Mouse (Mus musculus) forebrain, postnatal 0 days (tissue): ENCODE measurements around the gene Actrt2. TPM values are rescaled to one million over a fixed set of nuclear protein-coding genes. Genes with fewer than 3 reads are reported as not detected.

ENCODE experiments used
- ATAC-seq: fragments of 200-750 bp; cut with Nextera tagmentation; 2 replicates; pipeline ENCODE4 v1.8.0; 2017; ENCODE audit warnings: mild to moderate bottlenecking, moderate library complexity
- DNase-seq: peaks from one replicate; pipeline ENCODE4 v3.0.0-alpha.2; 2015
- H3K27ac ChIP-seq: fragments of 300-500 bp; sonication (generic); 2 replicates; pipeline ENCODE4 v1.5.1; 2014; ENCODE audit warnings: low read depth, mild to moderate bottlenecking, antibody characterized with exemption, low read length, moderate library complexity, mixed read lengths
- H3K27me3 ChIP-seq: fragments of 300-500 bp; sonication (generic); 2 replicates; pipeline ENCODE4 v1.6.1; 2014; ENCODE audit warnings: mild to moderate bottlenecking, low read length, mixed read lengths; ENCODE audit not compliant: insufficient read depth
- H3K36me3 ChIP-seq: fragments of 300-500 bp; sonication (generic); 2 replicates; pipeline ENCODE4 v1.6.1; 2014; ENCODE audit warnings: mild to moderate bottlenecking, moderate library complexity; ENCODE audit not compliant: insufficient read depth
- H3K4me1 ChIP-seq: fragments of 300-500 bp; sonication (generic); 2 replicates; pipeline ENCODE4 v1.6.1; 2014; ENCODE audit warnings: antibody characterized with exemption; ENCODE audit not compliant: insufficient read depth
- H3K4me2 ChIP-seq: fragments of 300-500 bp; sonication (generic); 2 replicates; pipeline ENCODE4 v1.6.1; 2014; ENCODE audit warnings: low read depth, mild to moderate bottlenecking, moderate library complexity
- H3K4me3 ChIP-seq: fragments of 300-500 bp; sonication (generic); 2 replicates; pipeline ENCODE4 v1.5.1; 2014; ENCODE audit warnings: low read depth, low read length, mixed read lengths
- H3K9ac ChIP-seq: fragments of 300-500 bp; sonication (generic); 2 replicates; pipeline ENCODE4 v1.6.1; 2014; ENCODE audit warnings: mild to moderate bottlenecking
- H3K9me3 ChIP-seq: fragments of 300-500 bp; sonication (generic); 2 replicates; pipeline ENCODE4 v1.6.1; 2016; ENCODE audit warnings: low read length
- CTCF ChIP-seq: sonication (generic); IDR thresholded peaks from 2 replicates; pipeline ENCODE4 v1.5.1; 2016; ENCODE audit warnings: antibody characterized with exemption, control low read depth, low read depth
- WGBS: fragments of 180-500 bp; shearing (Covaris S2); extraction: QIAGEN DNeasy Blood & Tissue Kit; methylation state at CpG from one replicate; pipeline ENCODE4 v1.1.7; 2014; 5-methylcytosine and 5-hydroxymethylcytosine counted together
- polyA plus RNA-seq: library from polyadenylated mRNA; unstranded; fragments of >200 nt; fragmentation: Nextera tagmentation; extraction: Ambion mirVana; gene quantifications from 2 replicates; pipeline ENCODE4 v1.2.1, GENCODE M21; 2015
- total RNA-seq: library from RNA; depleted of rRNA; stranded (reverse); fragments of >200 nt; gene quantifications from 2 replicates; pipeline ENCODE4 v1.2.3, GENCODE M21; 2014

The Actrt2 gene
- total and polyA plus RNA-seq, 2 experiments from 2014 or later, result not detected

DNA sequence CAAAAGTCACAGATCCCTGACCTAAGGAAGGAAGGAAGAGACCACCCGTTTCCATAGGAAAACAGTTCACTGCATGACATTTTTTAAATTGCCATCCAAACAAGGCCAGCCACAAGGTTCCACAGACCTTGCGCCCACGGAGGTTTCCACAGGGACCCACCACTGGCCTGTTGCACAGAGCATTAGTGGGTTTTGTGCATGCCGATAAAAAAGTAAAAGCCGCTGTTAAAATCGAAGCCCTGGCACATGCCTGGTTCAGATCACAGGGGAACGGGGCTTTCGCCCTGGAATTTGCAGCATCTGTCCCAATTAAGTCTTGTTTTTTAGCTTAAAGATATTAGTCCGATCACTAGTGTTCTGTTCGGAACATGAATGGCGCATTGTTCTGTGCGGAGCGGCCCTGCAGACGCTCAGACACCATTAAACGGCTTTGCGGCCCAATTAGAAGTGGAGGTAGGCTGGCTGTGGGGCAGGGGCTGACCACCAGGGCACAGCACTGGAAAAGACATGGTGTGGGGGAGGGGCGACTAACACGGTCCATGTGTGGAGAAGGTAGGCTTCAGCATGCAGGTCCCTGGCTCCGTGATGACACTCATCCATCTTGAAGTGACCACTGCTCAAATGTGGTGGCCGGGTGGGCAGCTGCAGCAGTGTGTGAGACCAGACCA, 25.8 kb upstream of the Actrt2 start:
- H3K4me3 ChIP-seq, result no peak overlapping the region
- no peak for DNase-seq

DNA sequence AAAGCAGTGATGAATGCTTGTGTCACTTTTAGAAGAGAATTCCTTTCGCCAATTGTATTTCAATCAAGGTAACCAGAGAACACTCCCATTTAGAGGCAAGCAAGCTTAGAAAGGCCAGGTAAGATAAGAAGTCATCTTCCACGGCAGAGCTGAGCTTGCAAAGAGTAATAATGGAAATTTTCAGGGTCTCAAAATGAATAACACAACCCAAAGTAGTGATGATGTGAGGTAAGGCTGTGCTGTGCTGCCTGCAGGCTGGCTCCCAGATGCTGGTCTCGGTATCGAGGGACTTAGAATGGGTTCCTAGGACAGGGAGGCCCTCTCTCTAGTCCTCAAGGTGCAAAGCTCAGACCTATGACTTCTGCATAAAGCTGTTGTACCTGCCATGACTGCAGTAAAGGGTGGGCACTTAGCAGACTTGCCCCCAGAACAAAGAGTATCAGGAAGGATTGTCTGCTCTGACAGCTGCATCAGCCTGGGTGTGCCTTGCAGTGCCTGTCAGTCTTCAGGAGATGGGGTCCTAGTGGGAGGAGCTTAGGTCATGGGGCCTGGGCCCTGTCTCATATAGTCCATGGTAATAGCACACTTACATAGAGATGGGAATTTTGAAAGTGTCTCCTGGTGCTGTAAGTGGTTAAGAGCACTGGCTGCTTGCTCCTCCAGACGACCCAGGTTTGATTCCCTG, 15.5 kb upstream of the Actrt2 start:
- no peaks in the 10 kb centered on the region for H3K36me3 ChIP-seq
- no peak overlapping the region for H3K4me3 ChIP-seq
- WGBS, result 86% methylated on average over 5 of the region's 5 CpGs
- no peaks in the 10 kb centered on the region for H3K4me1 ChIP-seq
- no peaks in the 10 kb centered on the region for H3K9me3 ChIP-seq
- no peaks in the 10 kb centered on the region for H3K27me3 ChIP-seq
- no peak for ATAC-seq
- DNase-seq, result no peak
- H3K9ac ChIP-seq, result no peak overlapping the region
- H3K27ac ChIP-seq, result no peak overlapping the region
- H3K4me2 ChIP-seq, result no peak overlapping the region
- TF ChIP-seq CTCF, result no peak

More for the DNA sequence above, 25.8 kb upstream of the Actrt2 start:
- Histone ChIP-seq H3K27me3 (no peaks in the 10 kb centered on the region), H3K9ac (no peak overlapping the region), H3K27ac (no peak overlapping the region), H3K36me3 (no peaks in the 10 kb centered on the region), H3K4me1 (no peaks in the 10 kb centered on the region), H3K9me3 (no peaks in the 10 kb centered on the region), H3K4me2 (no peak overlapping the region)
- no peak for ATAC-seq
- WGBS, result 30% methylated on average over 20 of the region's 20 CpGs
- no peak for TF ChIP-seq CTCF

DNA sequence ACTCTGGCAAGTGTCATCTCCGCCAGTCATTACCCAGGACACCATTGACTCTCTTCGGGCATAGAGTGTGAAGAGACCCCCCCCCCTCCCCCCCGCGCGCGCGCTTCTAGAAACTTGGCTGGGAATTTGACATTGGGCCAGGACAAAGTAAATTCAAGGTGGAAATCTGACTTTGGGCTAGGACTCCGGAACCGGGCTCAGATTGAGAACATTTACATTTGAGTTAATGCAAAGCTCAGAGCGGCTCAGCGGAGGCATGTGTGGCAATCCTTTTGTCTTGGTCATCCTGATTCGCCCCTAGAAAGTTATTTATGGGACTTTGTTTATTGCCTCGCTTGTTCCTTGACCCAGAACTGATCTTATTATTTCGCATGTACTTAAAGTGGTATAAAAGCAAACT, 14.6 kb upstream of the Actrt2 start:
- Histone ChIP-seq H3K27ac (no peak overlapping the region), H3K9ac (no peak overlapping the region), H3K36me3 (no peaks in the 10 kb centered on the region), H3K4me1 (no peaks in the 10 kb centered on the region), H3K4me2 (no peak overlapping the region), H3K4me3 (no peak overlapping the region), H3K27me3 (no peaks in the 10 kb centered on the region), H3K9me3 (no peaks in the 10 kb centered on the region)
- ATAC-seq (no peak), DNase-seq (no peak)
- 43% methylated on average over 14 of the region's 14 CpGs for WGBS
- TF ChIP-seq CTCF, result no peak

DNA sequence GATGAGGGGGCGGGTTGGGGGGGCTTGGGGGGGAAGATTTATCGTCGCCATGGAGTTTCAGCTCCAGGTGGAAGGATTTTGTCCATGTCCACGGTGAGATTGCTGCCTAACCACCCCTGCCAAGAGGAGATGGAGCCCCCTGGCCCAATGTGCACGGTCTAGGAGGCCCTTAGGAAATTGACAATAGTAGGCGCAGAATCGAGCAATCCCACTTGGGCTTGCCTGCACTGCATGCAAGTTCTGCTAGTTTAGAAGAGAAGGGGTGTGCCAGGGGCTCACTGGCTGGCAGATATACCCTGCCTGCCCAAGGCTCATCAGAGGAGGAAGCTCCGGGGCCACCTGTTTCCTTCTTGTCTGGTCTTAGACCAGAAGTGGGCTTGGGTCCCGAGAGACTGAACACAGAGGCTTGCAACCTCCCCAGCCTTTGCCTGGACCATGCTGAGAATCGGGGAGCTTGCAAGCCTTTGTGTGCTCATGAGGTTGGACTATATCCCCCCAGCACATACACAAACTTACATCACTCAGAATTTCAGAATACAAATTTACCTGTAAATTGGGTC, 7.9 kb upstream of the Actrt2 start:
- H3K9ac ChIP-seq, result no peak overlapping the region
- TF ChIP-seq CTCF, result no peak
- 0 out of 2 replicates have a peak overlapping the region, but pooled peaks have one; percentile 21 for H3K27ac ChIP-seq
- no peaks in the 10 kb centered on the region for H3K9me3 ChIP-seq
- H3K36me3 ChIP-seq, result no peaks in the 10 kb centered on the region
- WGBS, result 45% methylated on average over 10 of the region's 10 CpGs
- H3K27me3 ChIP-seq, result no peaks in the 10 kb centered on the region
- H3K4me1 ChIP-seq, result peaks cover 8% of the 10 kb centered on the region; the same call in 1 of the 2 replicates
- DNase-seq, result no peak
- no peak overlapping the region for H3K4me3 ChIP-seq
- ATAC-seq, result no peak
- no peak overlapping the region for H3K4me2 ChIP-seq

DNA sequence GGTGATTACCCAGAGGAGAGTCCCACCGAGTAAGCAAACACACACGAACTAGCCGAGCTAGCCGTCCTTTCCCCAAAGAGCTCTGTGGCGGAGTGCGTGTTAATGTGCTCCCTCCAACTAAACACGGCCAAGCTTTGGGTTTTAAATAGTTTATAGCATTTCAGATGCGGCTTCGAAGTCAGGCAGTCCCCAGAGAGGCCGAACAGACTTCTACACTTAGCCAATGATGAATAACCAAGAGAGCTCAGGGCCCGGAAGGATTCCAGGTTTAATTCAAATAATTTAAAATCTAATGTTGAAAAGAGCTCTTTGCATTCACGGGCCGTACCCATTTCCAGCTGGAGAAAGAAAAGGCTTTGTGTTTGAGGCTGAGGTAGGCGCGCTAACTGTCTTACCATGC, 7.3 kb upstream of the Actrt2 start:
- H3K4me1 ChIP-seq, result peaks cover 8% of the 10 kb centered on the region; the same call in 1 of the 2 replicates
- ATAC-seq (no peak; the same call in 1 of the 2 replicates), DNase-seq (peak; percentile 40)
- TF ChIP-seq CTCF, result no peak
- no peaks in the 10 kb centered on the region for H3K36me3 ChIP-seq
- H3K27ac ChIP-seq, result 0 out of 2 replicates have a peak overlapping the region, but pooled peaks have one; percentile 21
- H3K4me2 ChIP-seq, result peak overlapping the region; percentile 32
- H3K4me3 ChIP-seq, result peak overlapping the region; percentile 11; the same call in 1 of the 2 replicates
- no peak overlapping the region for H3K9ac ChIP-seq
- 16% methylated on average over 15 of the region's 15 CpGs for WGBS
- no peaks in the 10 kb centered on the region for H3K27me3 ChIP-seq
- H3K9me3 ChIP-seq, result no peaks in the 10 kb centered on the region

DNA sequence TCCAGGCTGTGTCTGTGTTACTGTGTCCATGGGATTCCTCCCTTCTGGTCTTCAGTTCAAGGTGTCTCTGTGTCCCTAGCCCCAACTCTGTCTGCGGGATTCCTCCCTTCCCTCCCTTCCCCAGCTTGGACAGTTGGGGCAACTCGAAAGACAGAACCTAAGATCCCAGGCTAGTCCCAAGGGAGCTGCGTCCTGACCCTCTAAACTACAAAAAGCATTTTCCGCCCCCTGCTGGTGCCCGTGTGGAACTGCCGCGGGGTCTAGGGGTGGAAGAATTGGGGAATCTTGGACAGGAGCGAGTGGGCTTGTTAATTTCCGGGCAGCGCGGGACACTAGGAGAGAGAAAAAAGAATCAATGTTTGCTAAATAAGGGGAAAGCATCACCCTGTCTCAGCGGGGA, 6.9 kb upstream of the Actrt2 start:
- peak; percentile 78 for DNase-seq
- Histone ChIP-seq H3K4me2 (peak overlapping the region; percentile 32), H3K27me3 (no peaks in the 10 kb centered on the region), H3K27ac (no peak overlapping the region), H3K9me3 (no peaks in the 10 kb centered on the region), H3K36me3 (no peaks in the 10 kb centered on the region), H3K9ac (no peak overlapping the region), H3K4me3 (peak overlapping the region; percentile 11; the same call in 1 of the 2 replicates), H3K4me1 (peaks cover 8% of the 10 kb centered on the region; the same call in 1 of the 2 replicates)
- 0 out of 2 replicates have a peak, but pooled peaks have one; percentile 34 for ATAC-seq
- WGBS, result 1% methylated on average over 12 of the region's 12 CpGs
- peak; percentile 84 for TF ChIP-seq CTCF

DNA sequence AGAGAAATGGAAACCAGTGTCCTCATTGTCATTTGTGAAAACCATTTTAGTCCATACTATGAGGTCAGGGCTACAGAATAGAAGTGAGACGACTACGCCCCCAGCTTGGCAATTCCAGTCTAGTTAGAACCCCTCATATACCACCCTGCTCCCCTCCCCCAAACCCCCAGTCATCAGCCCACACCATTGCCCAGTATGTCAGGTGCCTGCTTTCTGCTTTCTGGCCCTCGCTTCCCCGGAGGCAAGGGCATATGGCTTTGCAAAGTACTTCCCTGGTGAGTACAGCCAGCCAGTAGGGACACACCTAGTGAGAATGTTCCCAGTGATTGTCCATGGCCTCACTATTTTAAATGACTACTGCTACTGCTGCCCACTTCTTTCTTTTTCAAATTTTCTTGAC, 6.3 kb upstream of the Actrt2 start:
- Histone ChIP-seq H3K9ac (no peak overlapping the region), H3K27me3 (no peaks in the 10 kb centered on the region), H3K9me3 (no peaks in the 10 kb centered on the region), H3K27ac (no peak overlapping the region), H3K4me3 (no peak overlapping the region), H3K4me1 (peaks cover 8% of the 10 kb centered on the region; the same call in 1 of the 2 replicates), H3K4me2 (no peak overlapping the region), H3K36me3 (no peaks in the 10 kb centered on the region)
- no peak for DNase-seq
- ATAC-seq, result no peak
- WGBS, result 80% methylated on average over 4 of the region's 4 CpGs
- no peak for TF ChIP-seq CTCF
